Mouse (Mus musculus) c-Kit-positive CD71-positive TER-119-negative erythroid progenitor cells, embryonic 14.5 days (primary cell): ENCODE measurements around the gene Dlgap4.

Source experiments
- DNase-seq: peaks from one replicate; pipeline ENCODE4 v3.0.0-alpha.2; 2013; ENCODE audit warnings: low read depth

The Dlgap4 gene

GRCm38 (mm10) chr2:156716683-156717082 is 103.2 kb downstream of the Dlgap4 start:
- DNase-seq = no peak

GRCm38 (mm10) chr2:156717320-156718281 is 104.1 kb downstream of the Dlgap4 start:
- DNase-seq = no peak

- DNase-seq = no peak
These were observed 105.3 kb downstream of the Dlgap4 start for GRCm38 (mm10) chr2:156718793-156719192.

- DNase-seq = no peak
These were observed 106.2 kb downstream of the Dlgap4 start for GRCm38 (mm10) chr2:156719549-156720312.

GRCm38 (mm10) chr2:156720313-156720674 is 106.8 kb downstream of the Dlgap4 start:
- DNase-seq = no peak

- peak; percentile 83 for DNase-seq
These were observed 107.4 kb downstream of the Dlgap4 start for GRCm38 (mm10) chr2:156720675-156721553.

GRCm38 (mm10) chr2:156721554-156722070 is 108.1 kb downstream of the Dlgap4 start:
- DNase-seq = no peak

GRCm38 (mm10) chr2:156722071-156722575 is 108.6 kb downstream of the Dlgap4 start:
- DNase-seq = no peak

GRCm38 (mm10) chr2:156722752-156723151 is 109.2 kb downstream of the Dlgap4 start:
- no peak for DNase-seq

GRCm38 (mm10) chr2:156723899-156724523 is 110.5 kb downstream of the Dlgap4 start:
- DNase-seq = no peak

- no peak for DNase-seq
These were observed 111.4 kb downstream of the Dlgap4 start for GRCm38 (mm10) chr2:156724871-156725270.

- no peak for DNase-seq
These were observed 112.8 kb downstream of the Dlgap4 start for GRCm38 (mm10) chr2:156726344-156726743.

GRCm38 (mm10) chr2:156726878-156727277 is 113.4 kb downstream of the Dlgap4 start:
- DNase-seq = no peak

GRCm38 (mm10) chr2:156729537-156730469 is 116.3 kb downstream of the Dlgap4 start:
- DNase-seq = peak; percentile 36

GRCm38 (mm10) chr2:156730501-156730921 is 117.0 kb downstream of the Dlgap4 start:
- DNase-seq = no peak

- no peak for DNase-seq
These were observed 118.1 kb downstream of the Dlgap4 start for GRCm38 (mm10) chr2:156731592-156731991.

- no peak for DNase-seq
These were observed 118.6 kb downstream of the Dlgap4 start for GRCm38 (mm10) chr2:156732109-156732508.

GRCm38 (mm10) chr2:156735761-156736335 is 122.3 kb downstream of the Dlgap4 start:
- no peak for DNase-seq

GRCm38 (mm10) chr2:156736846-156737245 is 123.3 kb downstream of the Dlgap4 start:
- no peak for DNase-seq
